Mouse (Mus musculus) liver, embryonic 14.5 days (tissue): ENCODE results near the gene Tia1.

Experiments used
- CTCF ChIP-seq: IDR thresholded peaks from 2 replicates; pipeline ENCODE4 v1.5.1; 2016; ENCODE audit warnings: antibody characterized with exemption, low read depth, control low read depth
- EP300 ChIP-seq: IDR thresholded peaks from 2 replicates; pipeline ENCODE4 v1.6.1; 2016; ENCODE audit warnings: antibody characterized with exemption, low read depth

GRCm38 (mm10) chr6:86370093-86370713, 33.8 kb upstream of the Tia1 start:
- TF ChIP-seq EP300 = no peak
- TF ChIP-seq CTCF = peak; percentile 55
